Mouse (Mus musculus) ES-Bruce4 (cell line): ENCODE measurements around the gene Pih1d1.

Source experiments
- CTCF ChIP-seq: IDR thresholded peaks from one replicate; pipeline ENCODE4 v1.8.1; 2011; ENCODE audit warnings: low read depth, low read length
- EP300 ChIP-seq: IDR thresholded peaks from 2 replicates; pipeline ENCODE4 v1.6.1; 2011; ENCODE audit warnings: low read depth, low read length; ENCODE audit not compliant: insufficient read depth
- POLR2A ChIP-seq: IDR thresholded peaks from one replicate; pipeline ENCODE4 v1.8.1; 2011; ENCODE audit warnings: low read length; ENCODE audit not compliant: insufficient read depth

GRCm38 (mm10) chr7:45208260-45208659, 54.2 kb downstream of the Pih1d1 start:
- TF ChIP-seq CTCF, result no peak
- no peak for TF ChIP-seq POLR2A
- no peak for TF ChIP-seq EP300
